Mouse (Mus musculus): ENCODE results near the gene Mcts1. TPM values are rescaled to one million over a fixed set of nuclear protein-coding genes. Genes with fewer than 3 reads are reported as not detected.

Mcts1 gene
- 94.1 and 105 TPM in 2 replicates for polyA plus RNA-seq (2014; fragmentation: Nextera tagmentation; extraction: Ambion mirVana)

DNA sequence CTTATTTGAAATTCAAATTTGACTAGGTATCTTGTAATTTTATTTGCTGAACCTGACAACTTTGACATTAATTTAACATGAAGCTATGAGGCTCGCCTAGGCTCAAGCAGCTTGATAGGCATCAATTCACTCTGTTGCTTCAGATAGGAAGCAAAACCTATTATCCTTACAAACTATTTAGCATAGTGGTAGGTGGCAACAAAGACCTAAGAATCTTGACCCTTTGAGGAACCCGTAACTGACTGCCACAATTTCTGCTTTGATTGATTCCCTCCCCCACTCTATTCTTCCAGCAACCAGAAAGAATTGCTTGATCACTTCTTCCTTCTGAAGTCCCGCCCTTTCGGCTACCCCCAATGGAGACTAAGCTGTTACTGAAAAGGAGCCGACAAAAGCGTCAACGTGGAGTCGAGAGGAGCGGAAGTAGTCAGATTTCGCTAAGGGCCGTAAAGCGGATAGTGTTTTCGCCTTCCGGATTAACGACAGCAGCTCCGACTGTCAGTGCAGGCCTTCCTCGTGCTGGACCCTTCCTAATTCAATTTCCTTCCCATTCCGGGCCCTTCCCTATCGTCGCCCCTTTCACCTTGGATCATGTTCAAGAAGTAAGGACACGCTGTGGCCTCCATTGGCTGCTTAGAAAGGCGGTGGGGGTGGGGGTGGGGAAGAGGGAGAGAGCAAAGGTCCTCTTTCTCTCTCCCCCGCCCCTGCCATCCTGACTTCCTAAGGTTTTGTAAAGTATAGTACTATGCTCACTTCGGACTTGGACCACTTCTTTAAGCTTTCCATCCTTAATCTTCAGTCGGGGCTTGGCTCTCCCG lies at the start of gene Mcts1:
Gene Mcts1, plus strand, starts transcription at position 402 of the 818 bp plus-strand sequence.
- no peaks in the 10 kb centered on the region for H3K9me3 ChIP-seq (replicated peaks; ENCODE audit: control insufficient read depth, low read length)
- 18% methylated on average over 24 of the region's 26 CpGs for WGBS
- peak; percentile 83 for ATAC-seq (replicated peaks; ENCODE audit: insufficient number of reproducible peaks, low FRiP score, low TSS enrichment, low read depth)

DNA sequence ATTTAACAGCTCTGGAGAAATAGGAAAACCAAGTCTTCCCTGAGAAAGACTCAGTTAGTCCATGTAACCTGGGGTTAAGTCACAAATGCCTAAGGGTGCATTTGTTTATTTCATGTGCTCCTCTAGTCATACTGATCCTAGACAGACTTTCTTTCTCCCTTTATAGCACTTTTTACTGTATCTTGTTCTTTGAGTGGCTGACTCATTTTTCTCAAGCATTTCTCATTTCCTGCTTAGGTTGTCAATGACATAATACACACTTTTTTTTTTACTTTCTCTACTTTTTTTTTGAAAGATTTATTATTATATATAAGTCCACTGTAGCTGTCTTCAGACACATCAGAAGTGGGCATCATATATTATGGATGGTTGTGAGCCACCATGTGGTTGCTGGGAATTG lies 47.1 kb upstream of the Mcts1 start:
- Histone ChIP-seq H3K9ac (replicated peaks; ENCODE audit: low read length) (no peak overlapping the region), H3K4me1 (ENCODE audit: control insufficient read depth, insufficient read depth, low read length) (no peaks in the 10 kb centered on the region), H3K9me3 (replicated peaks; ENCODE audit: control insufficient read depth, low read length) (no peaks in the 10 kb centered on the region), H3K36me3 (replicated peaks; ENCODE audit: control insufficient read depth, insufficient read depth, low read depth, low read length) (no peaks in the 10 kb centered on the region), H3K27ac (replicated peaks; ENCODE audit: low read depth, low read length) (no peak overlapping the region), H3K4me3 (ENCODE audit: low read depth, low read length) (no peak overlapping the region), H3K4me2 (ENCODE audit: low read depth, low read length) (no peak overlapping the region), H3K27me3 (ENCODE audit: control insufficient read depth, insufficient read depth, low read length) (no peaks in the 10 kb centered on the region)
- ATAC-seq (replicated peaks; ENCODE audit: insufficient number of reproducible peaks, low FRiP score, low TSS enrichment, low read depth) (no peak), DNase-seq (ENCODE audit: low spot score) (no peak)

More for the DNA sequence above, at the start of gene Mcts1:
- Histone ChIP-seq H3K9ac (replicated peaks; ENCODE audit: low read length) (peak within 1 kb of the TSS; percentile 62), H3K36me3 (replicated peaks; ENCODE audit: control insufficient read depth, insufficient read depth, low read depth, low read length) (no peaks in the 10 kb centered on the region), H3K27me3 (ENCODE audit: control insufficient read depth, insufficient read depth, low read length) (no peaks in the 10 kb centered on the region), H3K27ac (replicated peaks; ENCODE audit: low read depth, low read length) (peak within 1 kb of the TSS; percentile 38), H3K4me1 (ENCODE audit: control insufficient read depth, insufficient read depth, low read length) (no peaks in the 10 kb centered on the region), H3K4me2 (ENCODE audit: low read depth, low read length) (peak within 1 kb of the TSS; percentile 33), H3K4me3 (ENCODE audit: low read depth, low read length) (peak within 1 kb of the TSS; percentile 45)
- DNase-seq (ENCODE audit: low spot score) = peak; percentile 86

DNA sequence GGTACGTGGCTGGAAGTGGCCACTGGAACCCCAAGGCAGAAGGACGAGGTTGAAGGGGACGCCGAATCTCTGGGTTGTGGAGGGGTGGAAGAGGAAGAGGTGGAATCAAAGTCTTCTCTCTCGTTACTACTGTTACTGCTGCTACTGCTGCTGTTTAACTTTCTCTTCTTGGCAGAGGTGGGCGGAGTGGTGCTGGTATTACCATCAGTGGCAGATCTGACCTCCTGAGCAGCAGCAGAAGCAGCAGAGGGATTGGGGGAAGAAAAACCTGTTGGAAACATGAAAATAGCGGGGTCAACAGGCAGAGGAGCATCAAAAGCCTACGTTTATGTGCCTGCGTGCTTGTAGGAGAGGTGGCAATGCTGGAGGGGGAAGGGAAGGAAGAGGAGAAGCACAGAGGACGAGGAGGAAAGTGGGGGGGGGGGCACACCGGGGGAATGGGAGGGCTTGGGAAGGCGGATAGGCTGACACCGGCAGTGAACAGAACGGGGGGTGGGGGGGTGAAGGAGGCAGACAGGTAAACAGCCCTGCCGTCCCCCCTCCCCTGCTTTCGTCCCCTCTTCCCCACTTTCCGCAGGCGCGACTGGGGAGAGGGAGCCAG lies 36.3 kb upstream of the Mcts1 start:
- H3K9me3 ChIP-seq (replicated peaks; ENCODE audit: control insufficient read depth, low read length) = no peaks in the 10 kb centered on the region
- WGBS = 21% methylated on average over 13 of the region's 19 CpGs
- H3K4me3 ChIP-seq (ENCODE audit: low read depth, low read length) = peak overlapping the region; percentile 49
- DNase-seq (ENCODE audit: low spot score) = no peak
- peak overlapping the region; percentile 86 for H3K27ac ChIP-seq (replicated peaks; ENCODE audit: low read depth, low read length)
- H3K4me2 ChIP-seq (ENCODE audit: low read depth, low read length) = peak overlapping the region; percentile 59
- H3K9ac ChIP-seq (replicated peaks; ENCODE audit: low read length) = peak overlapping the region; percentile 68
- no peak; the same call in 1 of the 2 replicates for ATAC-seq (replicated peaks; ENCODE audit: insufficient number of reproducible peaks, low FRiP score, low TSS enrichment, low read depth)
- no peaks in the 10 kb centered on the region for H3K27me3 ChIP-seq (ENCODE audit: control insufficient read depth, insufficient read depth, low read length)
- no peaks in the 10 kb centered on the region for H3K4me1 ChIP-seq (ENCODE audit: control insufficient read depth, insufficient read depth, low read length)
- no peaks in the 10 kb centered on the region for H3K36me3 ChIP-seq (replicated peaks; ENCODE audit: control insufficient read depth, insufficient read depth, low read depth, low read length)

DNA sequence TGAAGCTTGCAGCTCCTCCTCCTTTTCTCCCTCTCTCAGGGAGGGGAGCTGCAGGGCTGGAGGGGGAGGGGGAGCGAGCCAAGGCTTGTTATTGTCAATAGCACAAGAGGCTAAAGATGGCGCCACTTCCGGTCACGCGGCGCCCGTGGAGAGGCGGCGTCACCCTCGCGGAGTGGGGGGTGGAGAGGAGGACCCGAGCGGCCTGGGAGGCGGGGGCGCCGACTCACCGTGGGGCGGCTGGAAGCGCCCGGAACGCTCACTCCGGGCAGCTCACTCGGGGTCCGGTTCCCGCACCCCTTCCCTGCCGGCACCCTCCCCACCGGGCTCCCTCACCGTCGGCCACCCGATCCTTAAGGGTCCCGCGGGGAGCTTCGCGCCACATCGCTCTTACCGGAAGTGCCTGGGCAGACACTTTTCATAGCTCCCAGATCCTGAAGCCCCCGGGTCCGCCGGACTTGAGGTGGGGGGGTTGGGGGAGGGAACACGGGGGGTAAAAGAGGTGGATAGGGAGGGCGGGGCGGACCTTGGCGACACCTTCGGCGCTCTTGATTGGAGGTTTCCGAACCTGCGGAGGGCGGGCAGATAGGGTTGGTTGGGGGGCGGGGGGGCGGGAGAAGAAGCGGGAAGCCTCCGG lies 35.7 kb upstream of the Mcts1 start:
- Histone ChIP-seq H3K27me3 (ENCODE audit: control insufficient read depth, insufficient read depth, low read length) (no peaks in the 10 kb centered on the region), H3K27ac (replicated peaks; ENCODE audit: low read depth, low read length) (peak overlapping the region; percentile 86), H3K36me3 (replicated peaks; ENCODE audit: control insufficient read depth, insufficient read depth, low read depth, low read length) (no peaks in the 10 kb centered on the region), H3K4me1 (ENCODE audit: control insufficient read depth, insufficient read depth, low read length) (no peaks in the 10 kb centered on the region), H3K4me2 (ENCODE audit: low read depth, low read length) (no peak overlapping the region), H3K9me3 (replicated peaks; ENCODE audit: control insufficient read depth, low read length) (no peaks in the 10 kb centered on the region), H3K4me3 (ENCODE audit: low read depth, low read length) (peak overlapping the region; percentile 49), H3K9ac (replicated peaks; ENCODE audit: low read length) (peak overlapping the region; percentile 68)
- DNase-seq (ENCODE audit: low spot score) (peak; percentile 89), ATAC-seq (replicated peaks; ENCODE audit: insufficient number of reproducible peaks, low FRiP score, low TSS enrichment, low read depth) (peak; percentile 95)
- WGBS = 11% methylated on average over 11 of the region's 52 CpGs

DNA sequence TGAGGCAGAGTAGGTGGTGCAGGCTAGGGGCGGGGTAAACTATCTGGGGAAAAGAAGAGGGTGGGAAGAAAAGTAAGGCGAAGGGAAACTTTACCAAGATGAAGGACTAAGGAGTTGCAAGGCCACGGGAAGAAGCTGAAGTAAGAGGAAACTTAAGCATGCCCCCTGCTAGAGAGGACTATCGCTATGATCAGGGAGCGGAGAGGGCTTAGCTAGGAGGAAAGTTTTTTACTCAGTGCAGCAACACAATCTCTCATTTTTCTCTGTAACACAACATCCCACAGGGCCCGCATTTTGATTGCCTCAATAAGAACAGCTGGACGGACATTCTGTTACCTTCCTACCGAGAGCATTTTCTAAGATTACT lies 35.2 kb upstream of the Mcts1 start:
- WGBS = 10% methylated on average over 8 of the region's 8 CpGs
- Histone ChIP-seq H3K27ac (replicated peaks; ENCODE audit: low read depth, low read length) (peak overlapping the region; percentile 59; the same call in 1 of the 2 replicates), H3K4me1 (ENCODE audit: control insufficient read depth, insufficient read depth, low read length) (no peaks in the 10 kb centered on the region), H3K4me2 (ENCODE audit: low read depth, low read length) (peak overlapping the region; percentile 33), H3K36me3 (replicated peaks; ENCODE audit: control insufficient read depth, insufficient read depth, low read depth, low read length) (no peaks in the 10 kb centered on the region), H3K9me3 (replicated peaks; ENCODE audit: control insufficient read depth, low read length) (no peaks in the 10 kb centered on the region), H3K4me3 (ENCODE audit: low read depth, low read length) (peak overlapping the region; percentile 49), H3K9ac (replicated peaks; ENCODE audit: low read length) (peak overlapping the region; percentile 53), H3K27me3 (ENCODE audit: control insufficient read depth, insufficient read depth, low read length) (no peaks in the 10 kb centered on the region)
- ATAC-seq (replicated peaks; ENCODE audit: insufficient number of reproducible peaks, low FRiP score, low TSS enrichment, low read depth) (no peak; the same call in 1 of the 2 replicates), DNase-seq (ENCODE audit: low spot score) (no peak)

DNA sequence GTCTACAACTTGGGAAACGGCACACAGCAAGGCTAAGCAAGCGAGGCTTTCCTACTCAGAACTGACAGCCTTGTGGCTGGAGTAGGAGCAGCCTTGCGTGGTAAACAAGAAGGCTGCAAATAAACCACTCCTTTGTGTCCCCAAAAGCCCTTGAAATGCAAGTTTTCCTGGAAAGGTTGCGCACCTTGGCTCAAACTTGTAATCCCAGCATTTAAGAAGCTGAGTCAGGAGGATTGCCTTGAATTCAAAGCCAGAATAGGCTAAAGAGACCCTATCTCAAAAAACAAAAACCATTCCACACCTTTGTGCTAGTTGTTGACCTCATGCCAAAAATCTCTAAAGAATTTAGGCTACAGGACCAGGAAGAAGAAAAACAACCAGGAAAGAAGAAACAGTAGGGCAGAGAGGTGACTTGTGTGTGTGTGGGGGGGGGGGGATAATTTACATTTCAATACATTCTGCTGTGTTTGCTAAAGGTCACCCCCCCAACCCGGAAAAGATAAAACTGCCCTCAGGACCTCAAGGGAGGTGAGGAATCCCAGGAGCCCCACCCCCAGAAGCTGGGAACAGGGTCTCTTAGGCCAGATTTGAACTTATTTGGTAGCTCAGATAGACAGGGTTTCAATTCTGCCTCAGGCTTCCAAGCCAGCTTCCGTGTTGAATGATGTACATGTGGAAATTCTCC lies 33.7 kb upstream of the Mcts1 start:
- Histone ChIP-seq H3K36me3 (replicated peaks; ENCODE audit: control insufficient read depth, insufficient read depth, low read depth, low read length) (no peaks in the 10 kb centered on the region), H3K4me3 (ENCODE audit: low read depth, low read length) (no peak overlapping the region), H3K4me2 (ENCODE audit: low read depth, low read length) (no peak overlapping the region), H3K4me1 (ENCODE audit: control insufficient read depth, insufficient read depth, low read length) (no peaks in the 10 kb centered on the region), H3K9me3 (replicated peaks; ENCODE audit: control insufficient read depth, low read length) (no peaks in the 10 kb centered on the region), H3K27me3 (ENCODE audit: control insufficient read depth, insufficient read depth, low read length) (no peaks in the 10 kb centered on the region), H3K9ac (replicated peaks; ENCODE audit: low read length) (no peak overlapping the region), H3K27ac (replicated peaks; ENCODE audit: low read depth, low read length) (no peak overlapping the region)
- WGBS = 71% methylated on average over 6 of the region's 6 CpGs
- ATAC-seq (replicated peaks; ENCODE audit: insufficient number of reproducible peaks, low FRiP score, low TSS enrichment, low read depth) (no peak), DNase-seq (ENCODE audit: low spot score) (no peak)

DNA sequence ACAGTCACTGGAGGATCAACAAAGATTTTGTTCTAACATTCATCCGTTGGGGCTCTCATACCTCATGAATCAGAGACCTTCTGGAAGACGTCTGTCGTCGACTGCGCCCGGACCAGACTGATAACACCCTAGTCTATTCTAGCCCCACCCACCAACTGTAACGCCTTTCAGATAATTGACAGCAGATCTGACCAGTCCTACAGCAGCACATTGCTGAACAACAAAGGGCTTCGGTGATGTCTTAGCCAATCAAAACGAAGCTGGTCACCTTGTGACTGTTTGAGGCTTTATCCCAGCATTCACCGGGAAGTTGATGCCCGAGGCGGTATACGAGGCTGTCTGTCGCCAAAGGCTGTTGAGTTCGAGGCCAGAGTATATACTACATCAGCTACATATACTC lies 24.3 kb upstream of the Mcts1 start, which contains the start of gene Cul4b:
Gene Cul4b, minus strand, starts transcription at position 119 of the 400 bp plus-strand sequence.
- 87% methylated on average over 15 of the region's 15 CpGs for WGBS
- ATAC-seq (replicated peaks; ENCODE audit: insufficient number of reproducible peaks, low FRiP score, low TSS enrichment, low read depth) (no peak), DNase-seq (ENCODE audit: low spot score) (no peak)
- Histone ChIP-seq H3K4me1 (ENCODE audit: control insufficient read depth, insufficient read depth, low read length) (no peaks in the 10 kb centered on the region), H3K4me2 (ENCODE audit: low read depth, low read length) (no peak within 1 kb of the TSS), H3K9ac (replicated peaks; ENCODE audit: low read length) (no peak within 1 kb of the TSS), H3K4me3 (ENCODE audit: low read depth, low read length) (no peak within 1 kb of the TSS), H3K36me3 (replicated peaks; ENCODE audit: control insufficient read depth, insufficient read depth, low read depth, low read length) (no peaks in the 10 kb centered on the region), H3K27ac (replicated peaks; ENCODE audit: low read depth, low read length) (no peak within 1 kb of the TSS), H3K9me3 (replicated peaks; ENCODE audit: control insufficient read depth, low read length) (no peaks in the 10 kb centered on the region), H3K27me3 (ENCODE audit: control insufficient read depth, insufficient read depth, low read length) (no peaks in the 10 kb centered on the region)
